ENCODE assay signal across 19 mouse cellular contexts in genomic region chr19:30331850-30332249, GRCm38 (mm10).
A peak's percentile ranks its signal among the peaks of the same experiment; 100 is the strongest.
DNase-seq lines count a peak whose midpoint lies in the region; ATAC-seq lines count a peak whose summit lies in the region.
"Had no signal": no experiment of that assay in that cellular context is flagged by ENCODE, and none has a peak within 500 bp of the region (broad histone marks: within the 10 kb centered on the region; RNA-seq: fewer than 3 reads in every experiment).

No protein-coding gene starts in this region.

- WGBS in kidney, embryonic 16.5 days = 54% methylated on average over 1 of the region's 1 CpGs

- no peaks in the 10 kb centered on the region for H3K27me3 ChIP-seq in kidney, embryonic 16.5 days (ENCODE audit: insufficient read depth, low read length)
- H3K27me3 ChIP-seq: embryonic facial prominence, embryonic 13.5 days; forebrain, embryonic 12.5 days; heart, embryonic 12.5 days; hindbrain, embryonic 12.5 days had no signal

- DNase-seq in kidney, adult 8-10 months = peak; percentile 6 to 52
- DNase-seq in kidney, postnatal 25 days = no peak
- DNase-seq in kidney, adult 9 months = peak; percentile 53
- no peak for DNase-seq in Muller cell, postnatal 12 days (ENCODE audit: inconsistent ontology term)
- DNase-seq in right cerebral cortex, postnatal 10 days (ENCODE audit: low spot score in 2 of 2) = no peak
- DNase-seq: adrenal gland, postnatal 14 days; cerebellum, adult 18-20 months; cerebellum, adult 9-11 months; cerebellum, postnatal 36 days; gastrocnemius, postnatal 10 days; heart, adult 2 months; heart, postnatal 36 days had no signal

- H3K27ac ChIP-seq in kidney, embryonic 16.5 days (ENCODE audit: low read length) = peak overlapping the region; percentile 20; the same call in 1 of the 2 replicates
- H3K27ac ChIP-seq: embryonic facial prominence, embryonic 13.5 days; forebrain, embryonic 12.5 days; heart, adult 2 months; hindbrain, embryonic 12.5 days had no signal

- ATAC-seq in kidney, embryonic 16.5 days (ENCODE audit: low FRiP score, low TSS enrichment) = peak; percentile 91
- ATAC-seq: forebrain, embryonic 16.5 days; hindbrain, embryonic 16.5 days had no signal

- H3K9me3 ChIP-seq in kidney, embryonic 16.5 days (ENCODE audit: low read length) = no peaks in the 10 kb centered on the region
- H3K9me3 ChIP-seq: embryonic facial prominence, embryonic 13.5 days; forebrain, embryonic 12.5 days; heart, embryonic 12.5 days; hindbrain, embryonic 12.5 days had no signal

- H3K9ac ChIP-seq in kidney, embryonic 16.5 days (replicated peaks; ENCODE audit: low read length) = no peak overlapping the region
- H3K9ac ChIP-seq: embryonic facial prominence, embryonic 13.5 days; forebrain, embryonic 12.5 days; heart, embryonic 12.5 days; hindbrain, embryonic 12.5 days had no signal

- no peaks in the 10 kb centered on the region for H3K36me3 ChIP-seq in kidney, embryonic 16.5 days (ENCODE audit: insufficient read depth, low read length)
- H3K36me3 ChIP-seq: embryonic facial prominence, embryonic 13.5 days; forebrain, embryonic 12.5 days; heart, embryonic 12.5 days; hindbrain, embryonic 12.5 days had no signal

- H3K4me2 ChIP-seq in kidney, embryonic 16.5 days (replicated peaks; ENCODE audit: low read depth, low read length) = no peak overlapping the region
- H3K4me2 ChIP-seq: embryonic facial prominence, embryonic 13.5 days; forebrain, embryonic 12.5 days; heart, embryonic 12.5 days; hindbrain, embryonic 12.5 days had no signal

- H3K4me1 ChIP-seq in kidney, embryonic 16.5 days (ENCODE audit: insufficient read depth, low read length) = no peaks in the 10 kb centered on the region; the same call in 1 of the 2 replicates
- H3K4me1 ChIP-seq: embryonic facial prominence, embryonic 13.5 days; forebrain, embryonic 12.5 days; heart, embryonic 12.5 days; hindbrain, embryonic 12.5 days had no signal

- no peak overlapping the region for H3K4me3 ChIP-seq in kidney, embryonic 16.5 days (ENCODE audit: low read length)
- H3K4me3 ChIP-seq: embryonic facial prominence, embryonic 13.5 days; forebrain, embryonic 12.5 days; heart, adult 2 months; heart, embryonic 12.5 days; hindbrain, embryonic 12.5 days had no signal

Comparison
In these comparisons a context has a peak if more than half of its experiments do, and no peak if none do; other contexts are left out.
1. DNase-seq: peak in kidney, adult 8-10 months (2 of 2) and kidney, adult 9 months (single experiment); none in kidney, postnatal 25 days (0 of 2), Muller cell, postnatal 12 days (single experiment) and right cerebral cortex, postnatal 10 days (0 of 2).